Mouse (Mus musculus): ENCODE results near the gene Cyth1. TPM values are rescaled to one million over a fixed set of nuclear protein-coding genes. Genes with fewer than 3 reads are reported as not detected.

Cyth1 gene
- polyA plus RNA-seq, 1 experiment from 2014 or later, result 12.8 TPM

DNA sequence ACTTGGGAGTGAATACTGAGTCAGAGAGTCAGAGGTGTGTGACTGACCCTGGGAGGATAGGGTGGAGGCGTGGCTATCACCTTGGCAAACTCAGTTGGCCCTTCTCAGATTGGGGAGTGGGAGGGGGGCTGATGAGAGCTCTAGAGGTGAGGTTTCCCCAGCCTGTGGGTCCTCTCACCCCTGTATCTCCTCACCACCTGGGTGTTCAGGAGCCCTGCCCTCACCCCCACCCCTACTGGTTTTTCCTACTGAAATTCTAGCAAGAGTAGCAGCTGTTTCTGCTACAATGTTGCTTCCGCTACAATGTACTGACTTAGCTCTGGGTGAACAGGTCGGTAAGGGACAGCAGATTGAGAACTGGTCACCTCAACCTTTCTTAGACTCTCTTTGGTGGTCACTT is 164.1 kb downstream of the Cyth1 start:
- ATAC-seq (ENCODE audit: low FRiP score) (no peak), DNase-seq (ENCODE audit: low spot score, missing footprints) (no peak)
- WGBS, result 79% methylated on average over 3 of the region's 3 CpGs
- no peak overlapping the region for H3K9ac ChIP-seq (ENCODE audit: low read length)
- no peak overlapping the region for H3K4me2 ChIP-seq
- H3K27me3 ChIP-seq (ENCODE audit: control insufficient read depth, insufficient read depth, low read length), result no peaks in the 10 kb centered on the region
- no peaks in the 10 kb centered on the region for H3K36me3 ChIP-seq (ENCODE audit: control insufficient read depth, insufficient read depth, low read length)
- no peak overlapping the region for H3K4me3 ChIP-seq (ENCODE audit: low read depth, low read length)
- no peak overlapping the region for H3K27ac ChIP-seq (ENCODE audit: low read depth, low read length)
- H3K4me1 ChIP-seq (ENCODE audit: control insufficient read depth, insufficient read depth, low read length), result no peaks in the 10 kb centered on the region; the same call in 1 of the 2 replicates
- no peaks in the 10 kb centered on the region for H3K9me3 ChIP-seq (ENCODE audit: control insufficient read depth, low read length)

- H3K4me1 ChIP-seq (ENCODE audit: control insufficient read depth, insufficient read depth, low read length), result no peaks in the 10 kb centered on the region; the same call in 1 of the 2 replicates
- no peak overlapping the region for H3K9ac ChIP-seq (ENCODE audit: low read length)
- H3K4me3 ChIP-seq (ENCODE audit: low read depth, low read length), result no peak overlapping the region
- no peaks in the 10 kb centered on the region for H3K9me3 ChIP-seq (ENCODE audit: control insufficient read depth, low read length)
- H3K27me3 ChIP-seq (ENCODE audit: control insufficient read depth, insufficient read depth, low read length), result no peaks in the 10 kb centered on the region
- H3K36me3 ChIP-seq (ENCODE audit: control insufficient read depth, insufficient read depth, low read length), result no peaks in the 10 kb centered on the region
- ATAC-seq (ENCODE audit: low FRiP score) (no peak), DNase-seq (ENCODE audit: low spot score, missing footprints) (peak; percentile 97)
- no peak overlapping the region for H3K4me2 ChIP-seq
- no peak overlapping the region for H3K27ac ChIP-seq (ENCODE audit: low read depth, low read length)
- 8% methylated on average over 6 of the region's 6 CpGs for WGBS
These were observed 164.6 kb downstream of the Cyth1 start for GRCm38 (mm10) chr11:118083811-118084210.

GRCm38 (mm10) chr11:118082294-118082693 is 166.1 kb downstream of the Cyth1 start:
- ATAC-seq (ENCODE audit: low FRiP score) (no peak), DNase-seq (ENCODE audit: low spot score, missing footprints) (no peak)
- Histone ChIP-seq H3K9me3 (ENCODE audit: control insufficient read depth, low read length) (no peaks in the 10 kb centered on the region), H3K27ac (ENCODE audit: low read depth, low read length) (no peak overlapping the region), H3K4me1 (ENCODE audit: control insufficient read depth, insufficient read depth, low read length) (no peaks in the 10 kb centered on the region; the same call in 1 of the 2 replicates), H3K4me2 (no peak overlapping the region), H3K36me3 (ENCODE audit: control insufficient read depth, insufficient read depth, low read length) (no peaks in the 10 kb centered on the region), H3K27me3 (ENCODE audit: control insufficient read depth, insufficient read depth, low read length) (no peaks in the 10 kb centered on the region), H3K4me3 (ENCODE audit: low read depth, low read length) (no peak overlapping the region), H3K9ac (ENCODE audit: low read length) (no peak overlapping the region)
- 87% methylated on average over 14 of the region's 14 CpGs for WGBS

Other genes with a start within 250 kb of the Cyth1 start
- 0.08 and 0.11 TPM in 2 replicates for gene Dnah17, start 118.0 kb downstream of the Cyth1 start, polyA plus RNA-seq (2014; fragmentation: Nextera tagmentation; extraction: Ambion mirVana)
- gene Usp36, start 41.7 kb upstream of the Cyth1 start, polyA plus RNA-seq (2014; fragmentation: Nextera tagmentation; extraction: Ambion mirVana), result 8.7 and 9.0 TPM in 2 replicates
- 0.23 and 0.40 TPM in 2 replicates for gene Cep295nl, start 93.9 kb upstream of the Cyth1 start, polyA plus RNA-seq (2014; fragmentation: Nextera tagmentation; extraction: Ambion mirVana)
- gene Timp2, start 107.1 kb upstream of the Cyth1 start, polyA plus RNA-seq (2014; fragmentation: Nextera tagmentation; extraction: Ambion mirVana), result 40.1 and 42.8 TPM in 2 replicates
- 1.7 and 1.8 TPM in 2 replicates for gene Lgals3bp, start 153.5 kb upstream of the Cyth1 start, polyA plus RNA-seq (2014; fragmentation: Nextera tagmentation; extraction: Ambion mirVana)
- gene Cant1, start 170.5 kb upstream of the Cyth1 start, polyA plus RNA-seq (2014; fragmentation: Nextera tagmentation; extraction: Ambion mirVana), result 19.4 and 21.7 TPM in 2 replicates
- gene C1qtnf1, start 179.6 kb upstream of the Cyth1 start, polyA plus RNA-seq (2014; fragmentation: Nextera tagmentation; extraction: Ambion mirVana), result 1.7 and 2.6 TPM in 2 replicates
- gene Engase, start 228.2 kb upstream of the Cyth1 start, polyA plus RNA-seq (2014; fragmentation: Nextera tagmentation; extraction: Ambion mirVana), result 4.4 and 6.4 TPM in 2 replicates